Comparison of ENCODE assay signal across 25 mouse cellular contexts in genomic region chr9:75989491-75989890, GRCm38 (mm10). TPM values are rescaled to one million over a fixed set of nuclear protein-coding genes. Genes with fewer than 3 reads are reported as not detected.
DNase-seq lines count a peak whose midpoint lies in the region; ATAC-seq and TF ChIP-seq lines count a peak whose summit lies in the region.
"Had no signal": no experiment of that assay in that cellular context is flagged by ENCODE, and none has a peak within 500 bp of the region (broad histone marks: within the 10 kb centered on the region; RNA-seq: fewer than 3 reads in every experiment).

No protein-coding gene starts in this region.

- TF ChIP-seq CTCF in lung, embryonic 14.5 days (IDR thresholded peaks at IDR 0.05; ENCODE audit: low read depth): no peak
- TF ChIP-seq CTCF in lung, adult 2 months (IDR thresholded peaks at IDR 0.05; ENCODE audit: insufficient read depth, low read length): no peak

- WGBS in embryonic facial prominence, embryonic 14.5 days: 71% methylated on average over 4 of the region's 4 CpGs
- WGBS in embryonic facial prominence, embryonic 10.5 days: 95% methylated on average over 4 of the region's 4 CpGs
- 52% methylated on average over 4 of the region's 4 CpGs for WGBS in lung, embryonic 14.5 days
- 51% methylated on average over 4 of the region's 4 CpGs for WGBS in lung, embryonic 16.5 days
- 74% methylated on average over 4 of the region's 4 CpGs for WGBS in lung, adult 2 months
- 89% methylated on average over 4 of the region's 4 CpGs for WGBS in midbrain, embryonic 11.5 days
- WGBS in midbrain, embryonic 13.5 days: 91% methylated on average over 4 of the region's 4 CpGs

- H3K27ac ChIP-seq in embryonic facial prominence, embryonic 14.5 days (replicated peaks; ENCODE audit: low read depth, low read length): no peak overlapping the region
- H3K27ac ChIP-seq in embryonic facial prominence, embryonic 10.5 days (replicated peaks): no peak overlapping the region
- no peak overlapping the region for H3K27ac ChIP-seq in lung, embryonic 14.5 days (ENCODE audit: low read depth)
- no peak overlapping the region for H3K27ac ChIP-seq in lung, embryonic 16.5 days (ENCODE audit: low read length)
- H3K27ac ChIP-seq in midbrain, embryonic 11.5 days (ENCODE audit: low read depth, low read length): no peak overlapping the region
- no peak overlapping the region for H3K27ac ChIP-seq in midbrain, embryonic 13.5 days
- H3K27ac ChIP-seq: embryonic facial prominence, embryonic 13.5 days; forebrain, embryonic 13.5 days; forebrain, embryonic 15.5 days had no signal

- H3K9ac ChIP-seq in embryonic facial prominence, embryonic 14.5 days (ENCODE audit: low read depth, low read length): no peak overlapping the region
- H3K9ac ChIP-seq in lung, embryonic 14.5 days: no peak overlapping the region
- H3K9ac ChIP-seq in lung, embryonic 16.5 days (ENCODE audit: low read length): no peak overlapping the region
- no peak overlapping the region for H3K9ac ChIP-seq in midbrain, embryonic 11.5 days (ENCODE audit: low read length)
- no peak overlapping the region for H3K9ac ChIP-seq in midbrain, embryonic 13.5 days (replicated peaks)
- H3K9ac ChIP-seq: embryonic facial prominence, embryonic 13.5 days; forebrain, embryonic 13.5 days; forebrain, embryonic 15.5 days had no signal

- DNase-seq in embryonic facial prominence, embryonic 14.5 days (ENCODE audit: low spot score): peak; percentile 43
- no peak for DNase-seq in embryonic facial prominence, embryonic 10.5 days (ENCODE audit: low spot score)
- DNase-seq in lung, embryonic 14.5 days: peak; percentile 86
- no peak for DNase-seq in lung, adult 18-20 months
- no peak for DNase-seq in lung, adult 2 months
- peak; percentile 37 for DNase-seq in midbrain, embryonic 11.5 days (ENCODE audit: low spot score, missing footprints)
- DNase-seq: adrenal gland, adult 8-10 months; adrenal gland, postnatal 14 days; adrenal gland, postnatal 36 days; B cell, adult 2 months; cerebellum, adult 11-12 months; cerebellum, adult 2 months; cerebellum, adult 9-10 months; cerebellum, postnatal 10 days; cerebellum, postnatal 25 days had no signal

- no peaks in the 10 kb centered on the region for H3K36me3 ChIP-seq in embryonic facial prominence, embryonic 14.5 days (ENCODE audit: control insufficient read depth, insufficient read depth, low read length)
- H3K36me3 ChIP-seq in embryonic facial prominence, embryonic 10.5 days (replicated peaks): no peaks in the 10 kb centered on the region
- H3K36me3 ChIP-seq in lung, embryonic 14.5 days (ENCODE audit: insufficient read depth): no peaks in the 10 kb centered on the region
- no peaks in the 10 kb centered on the region for H3K36me3 ChIP-seq in lung, embryonic 16.5 days (ENCODE audit: control insufficient read depth, insufficient read depth, low read length)
- no peaks in the 10 kb centered on the region for H3K36me3 ChIP-seq in midbrain, embryonic 11.5 days (ENCODE audit: control insufficient read depth, insufficient read depth, low read length)
- H3K36me3 ChIP-seq in midbrain, embryonic 13.5 days: no peaks in the 10 kb centered on the region
- H3K36me3 ChIP-seq: embryonic facial prominence, embryonic 13.5 days; forebrain, embryonic 15.5 days; G1E had no signal

- H3K9me3 ChIP-seq in embryonic facial prominence, embryonic 14.5 days (ENCODE audit: control insufficient read depth, low read length): no peaks in the 10 kb centered on the region
- no peaks in the 10 kb centered on the region for H3K9me3 ChIP-seq in embryonic facial prominence, embryonic 10.5 days
- H3K9me3 ChIP-seq in lung, embryonic 14.5 days (ENCODE audit: low read depth, low read length): no peaks in the 10 kb centered on the region
- H3K9me3 ChIP-seq in lung, embryonic 16.5 days (ENCODE audit: control insufficient read depth, low read length): no peaks in the 10 kb centered on the region
- no peaks in the 10 kb centered on the region for H3K9me3 ChIP-seq in midbrain, embryonic 11.5 days (ENCODE audit: control insufficient read depth, low read length)
- H3K9me3 ChIP-seq in midbrain, embryonic 13.5 days: no peaks in the 10 kb centered on the region
- H3K9me3 ChIP-seq: embryonic facial prominence, embryonic 13.5 days; forebrain, embryonic 13.5 days; forebrain, embryonic 15.5 days; G1E had no signal

- H3K4me3 ChIP-seq in embryonic facial prominence, embryonic 14.5 days (ENCODE audit: low read depth, low read length): no peak overlapping the region
- no peak overlapping the region for H3K4me3 ChIP-seq in embryonic facial prominence, embryonic 10.5 days
- H3K4me3 ChIP-seq in lung, embryonic 14.5 days (ENCODE audit: low read depth, low read length): no peak overlapping the region
- no peak overlapping the region for H3K4me3 ChIP-seq in lung, embryonic 16.5 days (ENCODE audit: low read length)
- no peak overlapping the region for H3K4me3 ChIP-seq in lung, adult 2 months (replicated peaks; ENCODE audit: extremely low read depth, low read depth, low read length)
- H3K4me3 ChIP-seq in midbrain, embryonic 11.5 days (ENCODE audit: low read depth, low read length): no peak overlapping the region
- H3K4me3 ChIP-seq in midbrain, embryonic 13.5 days (replicated peaks): no peak overlapping the region
- H3K4me3 ChIP-seq: embryonic facial prominence, embryonic 13.5 days; forebrain, embryonic 13.5 days; forebrain, embryonic 15.5 days had no signal

- H3K4me1 ChIP-seq in embryonic facial prominence, embryonic 14.5 days (ENCODE audit: control insufficient read depth, insufficient read depth, low read length): no peaks in the 10 kb centered on the region
- no peaks in the 10 kb centered on the region for H3K4me1 ChIP-seq in embryonic facial prominence, embryonic 10.5 days
- no peaks in the 10 kb centered on the region for H3K4me1 ChIP-seq in lung, embryonic 14.5 days (ENCODE audit: insufficient read depth)
- H3K4me1 ChIP-seq in lung, embryonic 16.5 days (replicated peaks; ENCODE audit: control insufficient read depth, insufficient read depth, low read length): 0 out of 2 replicates have a peak, but pooled peaks cover 2% of the 10 kb centered on the region
- no peaks in the 10 kb centered on the region for H3K4me1 ChIP-seq in lung, adult 2 months (ENCODE audit: control insufficient read depth, insufficient read depth, low read length)
- no peaks in the 10 kb centered on the region for H3K4me1 ChIP-seq in midbrain, embryonic 11.5 days (ENCODE audit: control insufficient read depth, insufficient read depth, low read length)
- no peaks in the 10 kb centered on the region for H3K4me1 ChIP-seq in midbrain, embryonic 13.5 days (replicated peaks)
- H3K4me1 ChIP-seq: embryonic facial prominence, embryonic 13.5 days; forebrain, embryonic 13.5 days; forebrain, embryonic 15.5 days had no signal

- H3K4me2 ChIP-seq in embryonic facial prominence, embryonic 14.5 days (ENCODE audit: low read depth, low read length): no peak overlapping the region
- no peak overlapping the region for H3K4me2 ChIP-seq in lung, embryonic 14.5 days
- H3K4me2 ChIP-seq in lung, embryonic 16.5 days (ENCODE audit: low read depth, low read length): no peak overlapping the region
- no peak overlapping the region for H3K4me2 ChIP-seq in midbrain, embryonic 11.5 days
- no peak overlapping the region for H3K4me2 ChIP-seq in midbrain, embryonic 13.5 days (replicated peaks)
- H3K4me2 ChIP-seq: embryonic facial prominence, embryonic 13.5 days; forebrain, embryonic 13.5 days; forebrain, embryonic 15.5 days had no signal

- no peak for TF ChIP-seq POLR2A in lung, adult 2 months (IDR thresholded peaks at IDR 0.05; ENCODE audit: borderline replicate concordance, extremely low read depth, low read depth, low read length)

- H3K27me3 ChIP-seq in embryonic facial prominence, embryonic 14.5 days (replicated peaks; ENCODE audit: control insufficient read depth, insufficient read depth, low read length): no peaks in the 10 kb centered on the region
- H3K27me3 ChIP-seq in embryonic facial prominence, embryonic 10.5 days (replicated peaks; ENCODE audit: low read depth, poor library complexity, severe bottlenecking): no peaks in the 10 kb centered on the region
- H3K27me3 ChIP-seq in lung, embryonic 14.5 days (ENCODE audit: insufficient read depth, low read length): no peaks in the 10 kb centered on the region
- no peaks in the 10 kb centered on the region for H3K27me3 ChIP-seq in lung, embryonic 16.5 days (ENCODE audit: control insufficient read depth, insufficient read depth, low read depth, low read length)
- no peaks in the 10 kb centered on the region for H3K27me3 ChIP-seq in midbrain, embryonic 11.5 days (ENCODE audit: control insufficient read depth, insufficient read depth, low read length)
- no peaks in the 10 kb centered on the region for H3K27me3 ChIP-seq in midbrain, embryonic 13.5 days
- H3K27me3 ChIP-seq: CH12.LX; embryonic facial prominence, embryonic 13.5 days; forebrain, embryonic 13.5 days; forebrain, embryonic 15.5 days; Patski had no signal

- no peak for ATAC-seq in embryonic facial prominence, embryonic 14.5 days (ENCODE audit: low read depth)
- peak; percentile 73 for ATAC-seq in lung, embryonic 14.5 days (ENCODE audit: insufficient read depth)
- ATAC-seq in lung, embryonic 16.5 days (ENCODE audit: low read depth): peak; percentile 92
- no peak for ATAC-seq in midbrain, embryonic 11.5 days (ENCODE audit: low FRiP score)
- ATAC-seq in midbrain, embryonic 13.5 days: no peak
- ATAC-seq: activated CD4-positive, CD25-positive, alpha-beta regulatory T cell, adult 4 months; CD4-positive, CD25-positive, alpha-beta regulatory T cell, adult 4 months; forebrain, embryonic 13.5 days; forebrain, embryonic 15.5 days; Patski had no signal

RNA-seq across cellular contexts. Expression of gene Hmgcll1, which starts 25.2 kb away (rescaled TPM):
- 2.9 and 3.9 TPM in 2 replicates for polyA plus RNA-seq in embryonic facial prominence, embryonic 14.5 days (2014; fragmentation: Nextera tagmentation; extraction: Ambion mirVana)
- polyA plus RNA-seq in embryonic facial prominence, embryonic 10.5 days (2016; fragmentation: Nextera tagmentation; extraction: Ambion mirVana): 4.0 TPM in 2 replicates
- polyA plus RNA-seq in lung, embryonic 14.5 days (2014; fragmentation: Nextera tagmentation; extraction: Ambion mirVana): 9.3 and 9.5 TPM in 2 replicates
- 10.5 and 10.8 TPM in 2 replicates for polyA plus RNA-seq in lung, embryonic 16.5 days (2015; fragmentation: Nextera tagmentation; extraction: Ambion mirVana)
- 1.6 and 2.7 TPM in 2 replicates for polyA plus RNA-seq in lung, adult 2 months (2012; rRNA removed)
- 13.9 and 14.3 TPM in 2 replicates for polyA plus RNA-seq in midbrain, embryonic 11.5 days (2014; fragmentation: Nextera tagmentation; extraction: Ambion mirVana)
- 21.6 and 22.6 TPM in 2 replicates for polyA plus RNA-seq in midbrain, embryonic 13.5 days (2015; fragmentation: Nextera tagmentation; extraction: Ambion mirVana)
- polyA plus RNA-seq: activated CD4-positive, CD25-positive, alpha-beta regulatory T cell, adult 4 months; CD4-positive, CD25-positive, alpha-beta regulatory T cell, adult 4 months; G1E had no signal

Comparison
In these comparisons a context has a peak if more than half of its experiments do, and no peak if none do; other contexts are left out.
1. DNase-seq: peak in embryonic facial prominence, embryonic 14.5 days (single experiment), lung, embryonic 14.5 days (single experiment) and midbrain, embryonic 11.5 days (single experiment); none in embryonic facial prominence, embryonic 10.5 days (single experiment), lung, adult 18-20 months (0 of 2) and lung, adult 2 months (single experiment).
2. ATAC-seq: peak in lung, embryonic 14.5 days (single experiment) and lung, embryonic 16.5 days (single experiment); none in embryonic facial prominence, embryonic 14.5 days (single experiment), midbrain, embryonic 11.5 days (single experiment) and midbrain, embryonic 13.5 days (single experiment).